Mouse (Mus musculus): ENCODE results near the gene Ube2cbp. TPM values are rescaled to one million over a fixed set of nuclear protein-coding genes. Genes with fewer than 3 reads are reported as not detected.

Gene Ube2cbp
- polyA plus RNA-seq, 1 experiment from 2014 or later: 4.1 TPM

DNA sequence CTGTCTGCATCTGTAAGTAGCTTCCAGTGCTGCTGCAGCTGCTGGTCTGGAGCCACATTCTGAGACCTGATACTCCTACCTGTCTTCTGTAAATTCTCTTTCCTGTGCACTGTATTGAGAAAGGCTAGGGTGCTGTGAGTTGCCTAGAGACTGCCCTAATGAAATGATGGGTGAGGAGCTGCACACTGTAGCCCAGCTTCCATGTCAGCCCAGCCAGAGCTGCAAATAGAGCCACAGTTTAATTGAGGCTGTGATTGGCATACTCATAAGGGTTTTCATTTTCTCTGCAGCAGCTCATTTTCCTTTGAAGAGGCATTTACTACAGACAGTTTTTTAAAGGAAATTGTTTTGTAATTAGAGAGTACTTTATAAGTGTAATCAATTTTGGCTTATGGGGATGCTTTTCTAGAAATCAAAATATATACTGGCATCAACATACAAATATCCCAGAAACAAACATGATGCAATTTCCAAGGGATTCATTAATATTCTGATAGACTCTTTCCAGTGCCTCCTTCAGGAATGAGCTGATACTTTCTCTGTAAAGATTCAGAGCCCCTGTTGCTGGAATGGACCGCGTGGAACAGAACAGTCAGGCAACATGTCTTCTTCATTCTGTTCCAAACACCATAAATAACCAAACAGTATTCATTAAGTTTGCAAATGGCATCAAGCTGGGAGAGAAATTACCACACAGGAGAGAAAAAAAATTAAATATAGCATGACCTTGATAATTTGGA is 177.8 kb downstream of the Ube2cbp start:
- Histone ChIP-seq H3K4me2 (ENCODE audit: low read depth, low read length) (no peak overlapping the region), H3K27ac (ENCODE audit: low read length) (no peak overlapping the region), H3K4me1 (ENCODE audit: control insufficient read depth, insufficient read depth, low read length) (no peaks in the 10 kb centered on the region; the same call in 1 of the 2 replicates), H3K4me3 (ENCODE audit: low read length) (no peak overlapping the region), H3K9ac (ENCODE audit: low read length) (no peak overlapping the region), H3K9me3 (replicated peaks; ENCODE audit: control insufficient read depth, low read length) (peaks cover 14% of the 10 kb centered on the region), H3K27me3 (ENCODE audit: control insufficient read depth, insufficient read depth, low read length) (no peaks in the 10 kb centered on the region), H3K36me3 (ENCODE audit: control insufficient read depth, insufficient read depth) (no peaks in the 10 kb centered on the region)
- no peak for ATAC-seq (replicated peaks; ENCODE audit: extremely low read depth, insufficient read depth, low FRiP score)
- 94% methylated on average over 2 of the region's 2 CpGs for WGBS

DNA sequence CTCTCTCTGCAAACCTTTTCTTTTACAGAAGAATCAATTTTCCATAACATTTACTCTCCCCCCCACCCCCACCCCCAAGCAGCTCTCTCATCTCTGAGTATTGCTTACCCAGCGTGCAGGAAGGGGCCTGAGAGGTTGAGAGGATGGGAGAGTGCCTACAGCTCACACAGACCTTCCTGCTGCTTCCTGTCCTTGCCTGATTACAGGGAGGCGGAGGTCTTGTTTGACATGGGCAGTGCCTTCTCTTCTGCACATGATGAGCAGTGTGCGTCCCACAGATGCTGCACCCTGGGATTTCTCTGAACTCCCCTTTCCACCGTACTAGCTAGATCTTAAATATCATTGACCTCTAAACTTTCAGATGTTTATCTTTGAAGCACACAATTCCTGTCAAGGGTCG is 182.2 kb downstream of the Ube2cbp start:
- H3K4me1 ChIP-seq (ENCODE audit: control insufficient read depth, insufficient read depth, low read length): peaks cover 3% of the 10 kb centered on the region; the same call in 1 of the 2 replicates
- H3K4me2 ChIP-seq (ENCODE audit: low read depth, low read length): no peak overlapping the region
- no peak overlapping the region for H3K4me3 ChIP-seq (ENCODE audit: low read length)
- no peaks in the 10 kb centered on the region for H3K36me3 ChIP-seq (ENCODE audit: control insufficient read depth, insufficient read depth)
- peaks cover 14% of the 10 kb centered on the region for H3K9me3 ChIP-seq (replicated peaks; ENCODE audit: control insufficient read depth, low read length)
- WGBS: 57% methylated on average over 5 of the region's 5 CpGs
- no peaks in the 10 kb centered on the region for H3K27me3 ChIP-seq (ENCODE audit: control insufficient read depth, insufficient read depth, low read length)
- no peak overlapping the region for H3K27ac ChIP-seq (ENCODE audit: low read length)
- H3K9ac ChIP-seq (ENCODE audit: low read length): no peak overlapping the region
- ATAC-seq (replicated peaks; ENCODE audit: extremely low read depth, insufficient read depth, low FRiP score): no peak

DNA sequence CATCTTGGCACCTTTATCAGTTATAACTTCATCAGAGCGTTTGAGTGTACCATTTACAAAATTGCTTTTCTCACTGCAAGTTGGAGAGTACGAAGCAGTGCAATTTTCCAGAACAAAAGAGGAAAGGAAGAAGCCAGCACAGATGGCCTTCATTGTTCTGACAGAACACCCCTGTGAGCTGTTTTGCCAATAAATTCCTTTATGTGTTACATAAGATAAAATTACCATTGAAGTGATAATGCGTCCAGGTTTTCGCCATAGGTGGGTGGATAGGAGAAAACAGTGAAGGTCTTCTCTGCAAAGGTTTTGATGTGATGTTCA is 183.6 kb downstream of the Ube2cbp start:
- H3K4me1 ChIP-seq (ENCODE audit: control insufficient read depth, insufficient read depth, low read length): peaks cover 3% of the 10 kb centered on the region; the same call in 1 of the 2 replicates
- H3K27ac ChIP-seq (ENCODE audit: low read length): no peak overlapping the region
- ATAC-seq (replicated peaks; ENCODE audit: extremely low read depth, insufficient read depth, low FRiP score): no peak
- whole genome bisulfite sequencing: 46% methylated on average over 4 of the region's 4 CpGs
- no peak overlapping the region for H3K4me3 ChIP-seq (ENCODE audit: low read length)
- H3K9ac ChIP-seq (ENCODE audit: low read length): no peak overlapping the region
- peaks cover 12% of the 10 kb centered on the region for H3K9me3 ChIP-seq (replicated peaks; ENCODE audit: control insufficient read depth, low read length)
- H3K36me3 ChIP-seq (ENCODE audit: control insufficient read depth, insufficient read depth): no peaks in the 10 kb centered on the region
- H3K27me3 ChIP-seq (ENCODE audit: control insufficient read depth, insufficient read depth, low read length): no peaks in the 10 kb centered on the region
- H3K4me2 ChIP-seq (ENCODE audit: low read depth, low read length): peak overlapping the region; percentile 10; the same call in 1 of the 2 replicates

- Histone ChIP-seq H3K27me3 (ENCODE audit: control insufficient read depth, insufficient read depth, low read length) (no peaks in the 10 kb centered on the region), H3K4me3 (ENCODE audit: low read length) (no peak overlapping the region), H3K9ac (ENCODE audit: low read length) (no peak overlapping the region), H3K9me3 (replicated peaks; ENCODE audit: control insufficient read depth, low read length) (peaks cover 9% of the 10 kb centered on the region), H3K4me1 (ENCODE audit: control insufficient read depth, insufficient read depth, low read length) (peaks cover 3% of the 10 kb centered on the region; the same call in 1 of the 2 replicates), H3K27ac (ENCODE audit: low read length) (no peak overlapping the region), H3K36me3 (ENCODE audit: control insufficient read depth, insufficient read depth) (no peaks in the 10 kb centered on the region), H3K4me2 (ENCODE audit: low read depth, low read length) (peak overlapping the region; percentile 10; the same call in 1 of the 2 replicates)
- ATAC-seq (replicated peaks; ENCODE audit: extremely low read depth, insufficient read depth, low FRiP score): no peak
- WGBS: 47% methylated on average over 10 of the region's 10 CpGs
Measured at GRCm38 (mm10) chr9:86280461-86281146, 184.1 kb downstream of the Ube2cbp start.

GRCm38 (mm10) chr9:86269541-86269940 is 195.2 kb downstream of the Ube2cbp start:
- WGBS: 74% methylated on average over 5 of the region's 5 CpGs
- Histone ChIP-seq H3K4me3 (ENCODE audit: low read length) (no peak overlapping the region), H3K27ac (ENCODE audit: low read length) (no peak overlapping the region), H3K4me1 (ENCODE audit: control insufficient read depth, insufficient read depth, low read length) (no peaks in the 10 kb centered on the region), H3K36me3 (ENCODE audit: control insufficient read depth, insufficient read depth) (no peaks in the 10 kb centered on the region), H3K4me2 (ENCODE audit: low read depth, low read length) (no peak overlapping the region), H3K27me3 (ENCODE audit: control insufficient read depth, insufficient read depth, low read length) (no peaks in the 10 kb centered on the region), H3K9ac (ENCODE audit: low read length) (no peak overlapping the region), H3K9me3 (replicated peaks; ENCODE audit: control insufficient read depth, low read length) (no peaks in the 10 kb centered on the region)
- no peak for ATAC-seq (replicated peaks; ENCODE audit: extremely low read depth, insufficient read depth, low FRiP score)

DNA sequence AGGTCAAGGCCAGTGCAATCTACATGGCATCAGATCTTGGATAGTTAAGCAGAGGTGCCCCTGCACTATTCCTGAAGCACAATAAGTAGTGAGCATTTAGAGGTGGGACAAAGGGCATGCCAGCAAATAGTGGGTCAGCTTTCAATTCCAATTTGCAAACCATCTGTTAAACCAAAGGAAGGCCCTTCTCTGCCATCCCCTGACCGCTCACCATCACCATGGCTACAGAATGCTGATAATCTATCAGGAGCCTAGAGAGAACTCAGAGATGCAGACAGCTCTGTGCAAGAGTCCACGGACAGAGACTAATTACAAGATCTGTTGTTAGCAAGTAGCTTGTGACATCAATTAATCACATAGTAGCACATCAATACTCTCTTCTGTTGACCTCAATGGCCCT is 198.1 kb downstream of the Ube2cbp start:
- H3K9ac ChIP-seq (ENCODE audit: low read length): no peak overlapping the region
- no peaks in the 10 kb centered on the region for H3K36me3 ChIP-seq (ENCODE audit: control insufficient read depth, insufficient read depth)
- H3K27ac ChIP-seq (ENCODE audit: low read length): no peak overlapping the region
- 28% methylated on average over 2 of the region's 2 CpGs for WGBS
- no peak overlapping the region for H3K4me2 ChIP-seq (ENCODE audit: low read depth, low read length)
- no peak for ATAC-seq (replicated peaks; ENCODE audit: extremely low read depth, insufficient read depth, low FRiP score)
- H3K4me3 ChIP-seq (ENCODE audit: low read length): no peak overlapping the region
- H3K27me3 ChIP-seq (ENCODE audit: control insufficient read depth, insufficient read depth, low read length): no peaks in the 10 kb centered on the region
- H3K9me3 ChIP-seq (replicated peaks; ENCODE audit: control insufficient read depth, low read length): no peaks in the 10 kb centered on the region
- no peaks in the 10 kb centered on the region for H3K4me1 ChIP-seq (ENCODE audit: control insufficient read depth, insufficient read depth, low read length)

Other genes starting within 250 kb of the Ube2cbp start
- gene Dop1a, start 2.2 kb upstream of the Ube2cbp start, polyA plus RNA-seq (2015; fragmentation: Nextera tagmentation; extraction: Ambion mirVana): 10.2 and 11.9 TPM in 2 replicates
- 20.1 and 20.6 TPM in 2 replicates for gene Pgm3, start 106.9 kb upstream of the Ube2cbp start, polyA plus RNA-seq (2015; fragmentation: Nextera tagmentation; extraction: Ambion mirVana)
- 3.9 and 5.2 TPM in 2 replicates for gene Rwdd2a, start 107.0 kb upstream of the Ube2cbp start, polyA plus RNA-seq (2015; fragmentation: Nextera tagmentation; extraction: Ambion mirVana)
- 19.6 and 26.4 TPM in 2 replicates for gene Me1, start 231.0 kb upstream of the Ube2cbp start, polyA plus RNA-seq (2015; fragmentation: Nextera tagmentation; extraction: Ambion mirVana)

Measured in heart, embryonic 16.5 days (tissue).